Mouse (Mus musculus): Measurements from ENCODE around the gene Slfn3. TPM values are rescaled to one million over a fixed set of nuclear protein-coding genes. Genes with fewer than 3 reads are reported as not detected.
"Not testable (repeated sequence)": the region's sequence is repeated elsewhere in the genome, so short reads cannot be mapped to it uniquely, and the experiment has no call there.

Gene Slfn3
- polyA plus RNA-seq, 1 experiment from 2014 or later, result 0.82 TPM

DNA sequence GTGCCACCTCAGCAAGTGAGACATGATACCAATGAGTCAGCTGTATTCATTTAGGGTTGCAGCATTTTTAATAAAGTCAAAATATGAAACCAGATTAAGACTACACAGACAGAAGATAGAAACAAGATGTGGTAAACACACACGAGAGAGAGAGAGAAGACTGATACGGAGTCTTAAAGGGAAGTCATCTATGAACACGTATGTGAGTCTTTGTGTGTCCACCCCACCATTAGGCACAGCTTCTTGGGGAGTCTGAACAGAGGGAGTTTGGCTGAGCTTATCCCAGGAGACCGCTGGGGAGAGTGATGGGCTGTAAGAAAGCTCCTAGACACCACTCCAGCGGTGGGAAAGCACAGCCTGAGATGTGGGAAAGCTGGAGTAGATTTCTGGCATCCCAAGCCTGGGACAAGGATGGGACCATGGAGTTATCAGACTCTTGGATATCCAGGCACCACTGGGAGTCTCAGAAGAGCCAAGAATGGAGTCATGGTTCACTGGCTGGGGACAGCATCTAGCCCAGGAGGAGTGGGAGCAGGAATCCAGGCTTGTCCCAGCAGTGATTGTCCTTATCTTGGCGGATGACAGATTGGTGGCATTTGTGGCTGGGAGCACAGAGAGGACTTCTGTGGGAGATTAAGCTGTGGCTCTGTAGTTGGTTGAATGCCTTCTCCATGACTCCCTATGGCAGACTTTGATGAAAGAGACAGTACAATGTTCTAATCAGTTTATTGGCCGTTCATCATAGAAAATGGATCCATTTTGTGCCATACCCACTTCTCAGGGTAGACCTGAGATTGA, 37.0 kb downstream of the Slfn3 start:
- Histone ChIP-seq H3K9ac (ENCODE audit: low read depth, low read length) (no peak overlapping the region), H3K9me3 (ENCODE audit: control insufficient read depth) (no peaks in the 10 kb centered on the region), H3K27ac (ENCODE audit: low read depth, low read length) (no peak overlapping the region), H3K36me3 (ENCODE audit: control insufficient read depth, insufficient read depth) (no peaks in the 10 kb centered on the region), H3K4me2 (replicated peaks; ENCODE audit: low read depth) (no peak overlapping the region), H3K4me1 (replicated peaks; ENCODE audit: control insufficient read depth, insufficient read depth, low read length) (no peaks in the 10 kb centered on the region), H3K27me3 (replicated peaks; ENCODE audit: control insufficient read depth, insufficient read depth, low read length) (no peaks in the 10 kb centered on the region), H3K4me3 (ENCODE audit: low read depth, low read length) (no peak overlapping the region)
- 83% methylated on average over 7 of the region's 7 CpGs for WGBS
- TF ChIP-seq CTCF (IDR thresholded peaks at IDR 0.05; ENCODE audit: low read depth), result no peak
- no peak for ATAC-seq

- 68% methylated on average over 3 of the region's 3 CpGs for WGBS
- H3K27ac ChIP-seq (ENCODE audit: low read depth, low read length), result no peak overlapping the region
- ATAC-seq, result no peak
Observed at GRCm38 (mm10) chr11:83230966-83231365, 39.8 kb downstream of the Slfn3 start.

DNA sequence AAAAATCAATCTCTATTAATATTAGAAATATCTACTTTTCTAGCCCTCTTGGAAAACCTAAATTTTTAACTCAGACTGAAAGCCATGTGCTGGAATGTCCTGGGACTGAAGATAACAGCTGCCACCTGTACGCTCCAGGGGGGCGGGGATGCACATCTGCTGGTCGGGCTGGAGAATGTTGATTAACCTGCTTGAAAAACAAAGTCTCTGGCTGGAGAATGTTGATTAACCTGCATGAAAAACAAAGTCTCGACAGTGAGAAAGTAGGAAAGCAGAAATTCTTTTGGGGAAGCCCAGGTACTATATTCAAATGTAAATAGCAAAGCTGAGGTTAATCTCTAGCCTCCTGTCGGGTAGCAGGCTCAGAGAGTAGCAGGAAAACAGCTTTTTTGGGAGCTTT, 42.5 kb downstream of the Slfn3 start:
- not testable (repeated sequence) for H3K9me3 ChIP-seq (ENCODE audit: control insufficient read depth); H3K27me3 ChIP-seq (replicated peaks; ENCODE audit: control insufficient read depth, insufficient read depth, low read length); H3K4me2 ChIP-seq (replicated peaks; ENCODE audit: low read depth); H3K27ac ChIP-seq (ENCODE audit: low read depth, low read length); H3K4me1 ChIP-seq (replicated peaks; ENCODE audit: control insufficient read depth, insufficient read depth, low read length); H3K4me3 ChIP-seq (ENCODE audit: low read depth, low read length); H3K9ac ChIP-seq (ENCODE audit: low read depth, low read length); ATAC-seq; H3K36me3 ChIP-seq (ENCODE audit: control insufficient read depth, insufficient read depth)
- WGBS, result 35% methylated on average over 5 of the region's 5 CpGs

More at GRCm38 (mm10) chr11:83230966-83231365, 39.8 kb downstream of the Slfn3 start:
- no peak overlapping the region for H3K4me2 ChIP-seq (replicated peaks; ENCODE audit: low read depth)
- no peak overlapping the region for H3K4me3 ChIP-seq (ENCODE audit: low read depth, low read length)
- H3K9me3 ChIP-seq (ENCODE audit: control insufficient read depth), result no peaks in the 10 kb centered on the region
- H3K36me3 ChIP-seq (ENCODE audit: control insufficient read depth, insufficient read depth), result no peaks in the 10 kb centered on the region
- H3K27me3 ChIP-seq (replicated peaks; ENCODE audit: control insufficient read depth, insufficient read depth, low read length), result no peaks in the 10 kb centered on the region
- peak; percentile 55 for TF ChIP-seq CTCF (IDR thresholded peaks at IDR 0.05; ENCODE audit: low read depth)
- H3K4me1 ChIP-seq (replicated peaks; ENCODE audit: control insufficient read depth, insufficient read depth, low read length), result no peaks in the 10 kb centered on the region
- no peak overlapping the region for H3K9ac ChIP-seq (ENCODE audit: low read depth, low read length)

DNA sequence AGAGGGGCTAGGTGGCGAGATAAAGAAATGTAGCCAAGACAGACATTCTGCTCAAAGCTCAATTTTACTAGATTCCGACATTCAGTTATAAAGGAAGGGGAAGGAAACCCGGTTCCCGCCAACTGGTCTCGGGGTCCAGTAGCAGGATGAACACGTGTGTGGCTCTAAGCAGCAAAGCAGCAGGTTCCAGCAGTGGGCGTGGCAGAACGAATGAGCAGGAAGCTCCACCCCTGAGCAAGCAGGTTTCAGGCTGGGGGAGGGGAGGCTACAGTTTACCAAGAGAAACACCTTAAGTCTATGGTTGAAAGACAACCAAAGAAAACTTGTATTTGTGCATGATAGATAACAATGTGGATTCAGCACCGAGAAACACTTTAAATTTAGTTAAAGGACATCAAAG, 46.3 kb downstream of the Slfn3 start:
- not testable (repeated sequence) for H3K27me3 ChIP-seq (replicated peaks; ENCODE audit: control insufficient read depth, insufficient read depth, low read length)

GRCm38 (mm10) chr11:83238389-83238788, 47.3 kb downstream of the Slfn3 start:
- Histone ChIP-seq H3K27me3 (replicated peaks; ENCODE audit: control insufficient read depth, insufficient read depth, low read length) (no peaks in the 10 kb centered on the region), H3K4me2 (replicated peaks; ENCODE audit: low read depth) (no peak overlapping the region), H3K9me3 (ENCODE audit: control insufficient read depth) (no peaks in the 10 kb centered on the region), H3K9ac (ENCODE audit: low read depth, low read length) (no peak overlapping the region), H3K4me3 (ENCODE audit: low read depth, low read length) (no peak overlapping the region), H3K36me3 (ENCODE audit: control insufficient read depth, insufficient read depth) (no peaks in the 10 kb centered on the region), H3K4me1 (replicated peaks; ENCODE audit: control insufficient read depth, insufficient read depth, low read length) (no peaks in the 10 kb centered on the region), H3K27ac (ENCODE audit: low read depth, low read length) (no peak overlapping the region)
- TF ChIP-seq CTCF (IDR thresholded peaks at IDR 0.05; ENCODE audit: low read depth), result no peak
- 82% methylated on average over 2 of the region's 2 CpGs for WGBS
- ATAC-seq, result no peak

More for the DNA sequence above, 46.3 kb downstream of the Slfn3 start:
- H3K4me2 ChIP-seq (replicated peaks; ENCODE audit: low read depth); H3K36me3 ChIP-seq (ENCODE audit: control insufficient read depth, insufficient read depth); H3K4me1 ChIP-seq (replicated peaks; ENCODE audit: control insufficient read depth, insufficient read depth, low read length); H3K27ac ChIP-seq (ENCODE audit: low read depth, low read length); ATAC-seq; H3K9ac ChIP-seq (ENCODE audit: low read depth, low read length); H3K4me3 ChIP-seq (ENCODE audit: low read depth, low read length); H3K9me3 ChIP-seq (ENCODE audit: control insufficient read depth): not testable (repeated sequence)
- WGBS, result 70% methylated on average over 9 of the region's 9 CpGs

GRCm38 (mm10) chr11:83239811-83240210, 48.7 kb downstream of the Slfn3 start:
- Histone ChIP-seq H3K9ac (ENCODE audit: low read depth, low read length) (no peak overlapping the region), H3K36me3 (ENCODE audit: control insufficient read depth, insufficient read depth) (no peaks in the 10 kb centered on the region), H3K9me3 (ENCODE audit: control insufficient read depth) (no peaks in the 10 kb centered on the region), H3K27ac (ENCODE audit: low read depth, low read length) (no peak overlapping the region), H3K4me2 (replicated peaks; ENCODE audit: low read depth) (no peak overlapping the region), H3K4me3 (ENCODE audit: low read depth, low read length) (no peak overlapping the region), H3K27me3 (replicated peaks; ENCODE audit: control insufficient read depth, insufficient read depth, low read length) (no peaks in the 10 kb centered on the region), H3K4me1 (replicated peaks; ENCODE audit: control insufficient read depth, insufficient read depth, low read length) (no peaks in the 10 kb centered on the region)
- 17% methylated on average over 2 of the region's 2 CpGs for WGBS
- no peak for TF ChIP-seq CTCF (IDR thresholded peaks at IDR 0.05; ENCODE audit: low read depth)
- ATAC-seq, result no peak

DNA sequence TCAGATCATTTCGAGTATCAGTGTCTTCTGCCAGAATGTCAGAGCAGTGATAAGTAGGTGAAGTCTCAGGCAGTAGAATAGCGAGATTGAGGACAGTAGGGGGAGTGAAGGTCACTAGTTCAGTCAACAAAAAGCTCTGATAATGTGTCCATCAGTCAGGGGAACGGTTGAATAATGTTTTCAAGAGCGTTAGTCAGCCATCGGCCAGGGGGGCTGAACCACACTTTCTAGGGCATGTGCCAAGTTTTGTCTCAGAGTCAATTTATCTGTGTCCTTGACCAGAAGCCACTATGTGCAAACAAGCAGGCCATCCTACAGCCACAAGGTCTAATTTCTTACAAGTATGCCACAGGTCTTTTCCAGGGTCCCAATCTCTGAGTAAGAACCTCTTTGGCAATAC, 66.1 kb downstream of the Slfn3 start:
- H3K4me1 ChIP-seq (replicated peaks; ENCODE audit: control insufficient read depth, insufficient read depth, low read length); H3K36me3 ChIP-seq (ENCODE audit: control insufficient read depth, insufficient read depth); H3K4me2 ChIP-seq (replicated peaks; ENCODE audit: low read depth); H3K27me3 ChIP-seq (replicated peaks; ENCODE audit: control insufficient read depth, insufficient read depth, low read length); H3K9me3 ChIP-seq (ENCODE audit: control insufficient read depth); H3K27ac ChIP-seq (ENCODE audit: low read depth, low read length); ATAC-seq; H3K4me3 ChIP-seq (ENCODE audit: low read depth, low read length); H3K9ac ChIP-seq (ENCODE audit: low read depth, low read length): not testable (repeated sequence)
- 26% methylated on average over 5 of the region's 5 CpGs for WGBS
